Comparison of ENCODE assay signal across 16 mouse cellular contexts in genomic region chr8:105602540-105602939, GRCm38 (mm10). TPM values are rescaled to one million over a fixed set of nuclear protein-coding genes. Genes with fewer than 3 reads are reported as not detected.
"Had no signal": no experiment of that assay in that cellular context is flagged by ENCODE, and none has a peak within 500 bp of the region (broad histone marks: within the 10 kb centered on the region; RNA-seq: fewer than 3 reads in every experiment).

No protein-coding gene starts in this region.

RNA-seq across cellular contexts. Expression of gene Agrp, which starts 34.7 kb away (rescaled TPM):
- total RNA-seq: heart, postnatal 10 days; heart, postnatal 14 days; heart, postnatal 25 days; heart, postnatal 36 days; heart, postnatal 4 days; hematopoietic stem cell, adult 5-6 weeks; layer of hippocampus, adult 18-20 months; layer of hippocampus, adult 2 months; layer of hippocampus, postnatal 10 days; layer of hippocampus, postnatal 14 days; layer of hippocampus, postnatal 25 days; layer of hippocampus, postnatal 36 days; left cerebral cortex, adult 18-20 months; left cerebral cortex, adult 2 months; left cerebral cortex, adult 8-10 months had no signal
- polyA plus RNA-seq: heart, embryonic 16.5 days had no signal
